12 mouse cellular contexts compared by ENCODE assay signal in the genomic region with DNA sequence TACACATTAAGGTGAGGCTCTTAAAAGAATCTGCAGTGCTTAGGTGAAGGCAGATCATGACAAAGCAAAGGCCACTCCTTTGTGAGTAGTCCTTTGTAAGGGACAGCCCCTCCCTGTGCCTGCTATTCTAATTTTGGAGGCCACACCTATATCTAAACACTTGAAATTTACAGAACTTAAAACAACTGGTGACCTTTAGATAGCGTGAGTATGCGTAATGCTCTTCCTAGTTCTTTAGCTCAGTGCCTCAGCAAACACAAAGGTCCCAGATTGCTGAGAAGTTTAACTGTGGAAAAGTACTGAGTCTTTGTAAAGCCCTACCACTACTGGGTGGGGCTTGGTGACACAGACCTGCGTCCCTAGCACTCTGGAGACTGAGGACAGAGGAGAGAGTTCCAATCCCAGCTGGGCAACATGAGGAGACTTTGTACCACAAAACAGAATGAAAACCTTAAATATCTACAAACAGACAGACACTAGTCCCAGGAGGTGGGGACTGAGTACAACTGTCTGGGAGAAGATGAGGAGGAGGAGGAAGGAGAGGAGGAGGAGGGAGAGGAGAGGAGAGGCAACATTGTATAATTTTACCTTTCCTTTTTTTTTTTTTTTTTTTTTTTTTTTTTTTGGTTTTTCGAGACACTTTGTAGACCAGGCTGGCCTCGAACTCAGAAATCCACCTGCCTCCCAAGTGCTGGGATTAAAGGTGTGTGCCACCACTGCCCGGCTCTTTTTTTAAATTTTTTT. TPM values are rescaled to one million over a fixed set of nuclear protein-coding genes. Genes with fewer than 3 reads are reported as not detected.
DNase-seq lines count a peak whose midpoint lies in the region; ATAC-seq and TF ChIP-seq lines count a peak whose summit lies in the region.
"Had no signal": no experiment of that assay in that cellular context is flagged by ENCODE, and none has a peak within 500 bp of the region (broad histone marks: within the 10 kb centered on the region; RNA-seq: fewer than 3 reads in every experiment).

No protein-coding gene starts in this region.

- H3K4me2 ChIP-seq in lung, postnatal 0 days (replicated peaks; ENCODE audit: low read depth, low read length) = no peak overlapping the region
- H3K4me2 ChIP-seq: hindbrain, embryonic 15.5 days had no signal

- TF ChIP-seq EP300 in lung, postnatal 0 days (IDR thresholded peaks at IDR 0.05) = peak; percentile 97

- H3K27me3 ChIP-seq in lung, postnatal 0 days (replicated peaks; ENCODE audit: insufficient read depth, low read length) = no peaks in the 10 kb centered on the region
- H3K27me3 ChIP-seq in midbrain, embryonic 10.5 days (ENCODE audit: low read depth, poor library complexity, severe bottlenecking) = no peaks in the 10 kb centered on the region
- H3K27me3 ChIP-seq: hindbrain, embryonic 15.5 days had no signal

- no peak overlapping the region for H3K9ac ChIP-seq in lung, postnatal 0 days (replicated peaks; ENCODE audit: low read depth)
- H3K9ac ChIP-seq: hindbrain, embryonic 15.5 days; liver, embryonic 14.5 days had no signal

- peak; percentile 95 for ATAC-seq in lung, postnatal 0 days

- H3K4me1 ChIP-seq in lung, postnatal 0 days (ENCODE audit: insufficient read depth, low read depth, low read length) = no peaks in the 10 kb centered on the region
- H3K4me1 ChIP-seq in midbrain, embryonic 10.5 days = peaks cover 7% of the 10 kb centered on the region
- H3K4me1 ChIP-seq: hindbrain, embryonic 15.5 days had no signal

- no peak overlapping the region for H3K4me3 ChIP-seq in lung, postnatal 0 days (ENCODE audit: low read depth, low read length)
- H3K4me3 ChIP-seq in midbrain, embryonic 10.5 days = no peak overlapping the region
- H3K4me3 ChIP-seq: hindbrain, embryonic 15.5 days had no signal

- peak overlapping the region; percentile 66; the same call in 1 of the 2 replicates for H3K27ac ChIP-seq in lung, postnatal 0 days (ENCODE audit: low read length)
- H3K27ac ChIP-seq in midbrain, embryonic 10.5 days (replicated peaks) = no peak overlapping the region
- H3K27ac ChIP-seq: hindbrain, embryonic 15.5 days; liver, embryonic 14.5 days had no signal

- TF ChIP-seq CTCF in lung, postnatal 0 days (IDR thresholded peaks at IDR 0.05) = no peak

- H3K36me3 ChIP-seq in lung, postnatal 0 days (ENCODE audit: insufficient read depth, low read length) = no peaks in the 10 kb centered on the region
- no peaks in the 10 kb centered on the region for H3K36me3 ChIP-seq in midbrain, embryonic 10.5 days
- H3K36me3 ChIP-seq: hindbrain, embryonic 15.5 days had no signal

- H3K9me3 ChIP-seq in lung, postnatal 0 days (ENCODE audit: low read length) = no peaks in the 10 kb centered on the region
- H3K9me3 ChIP-seq in midbrain, embryonic 10.5 days (replicated peaks) = no peaks in the 10 kb centered on the region
- H3K9me3 ChIP-seq: hindbrain, embryonic 15.5 days had no signal

- peak; percentile 52 to 74 for DNase-seq in lung, adult 18-20 months
- DNase-seq in lung, postnatal 14 days = no peak
- DNase-seq in R1 (ENCODE audit: low read depth, low spot score) = peak; percentile 100
- peak; percentile 96 for DNase-seq in lung, postnatal 0 days (ENCODE audit: low spot score)
- peak; percentile 80 for DNase-seq in yolk sac, embryonic 10.5 days (ENCODE audit: low spot score)
- DNase-seq in spleen, postnatal 10 days (ENCODE audit: low spot score in 2 of 2) = no peak
- no peak for DNase-seq in midbrain, embryonic 10.5 days (ENCODE audit: low spot score)
- DNase-seq in natural killer cell, adult 2 months (ENCODE audit: low spot score in 2 of 2) = no peak
- DNase-seq: right cerebral cortex, postnatal 25 days; thymus, postnatal 25 days had no signal

- 54% methylated on average over 6 of the region's 6 CpGs for WGBS in lung, postnatal 0 days
- WGBS in midbrain, embryonic 10.5 days = 81% methylated on average over 6 of the region's 6 CpGs

RNA-seq across cellular contexts. Expression of gene Plekhg6, which starts 53.3 kb away (rescaled TPM):
- 0.50 and 0.82 TPM in 2 replicates for polyA plus RNA-seq in lung, postnatal 0 days (2015; fragmentation: Nextera tagmentation; extraction: Ambion mirVana)
- polyA plus RNA-seq in midbrain, embryonic 10.5 days (2016; fragmentation: Nextera tagmentation; extraction: Ambion mirVana) = 0.12 and 0.15 TPM in 2 replicates

Comparison
In these comparisons a context has a peak if more than half of its experiments do, and no peak if none do; other contexts are left out.
1. DNase-seq: peak in lung, adult 18-20 months (2 of 2), R1 (single experiment), lung, postnatal 0 days (single experiment) and yolk sac, embryonic 10.5 days (single experiment); none in lung, postnatal 14 days (single experiment), spleen, postnatal 10 days (0 of 2), midbrain, embryonic 10.5 days (single experiment) and natural killer cell, adult 2 months (0 of 2).